Mouse (Mus musculus) embryonic fibroblast, embryonic 13.5 days (primary cell): ENCODE data around the gene Lyrm9.

Experiments
- CTCF ChIP-seq: IDR thresholded peaks from 2 replicates; pipeline ENCODE4 v1.5.1; 2011; ENCODE audit warnings: mild to moderate bottlenecking, control low read depth, low read length, moderate library complexity, borderline replicate concordance; ENCODE audit not compliant: insufficient read depth
- POLR2A ChIP-seq: IDR thresholded peaks from 2 replicates; pipeline ENCODE4 v1.6.1; 2011; ENCODE audit warnings: low read depth, mild to moderate bottlenecking, control low read depth, low read length, moderate library complexity

DNA sequence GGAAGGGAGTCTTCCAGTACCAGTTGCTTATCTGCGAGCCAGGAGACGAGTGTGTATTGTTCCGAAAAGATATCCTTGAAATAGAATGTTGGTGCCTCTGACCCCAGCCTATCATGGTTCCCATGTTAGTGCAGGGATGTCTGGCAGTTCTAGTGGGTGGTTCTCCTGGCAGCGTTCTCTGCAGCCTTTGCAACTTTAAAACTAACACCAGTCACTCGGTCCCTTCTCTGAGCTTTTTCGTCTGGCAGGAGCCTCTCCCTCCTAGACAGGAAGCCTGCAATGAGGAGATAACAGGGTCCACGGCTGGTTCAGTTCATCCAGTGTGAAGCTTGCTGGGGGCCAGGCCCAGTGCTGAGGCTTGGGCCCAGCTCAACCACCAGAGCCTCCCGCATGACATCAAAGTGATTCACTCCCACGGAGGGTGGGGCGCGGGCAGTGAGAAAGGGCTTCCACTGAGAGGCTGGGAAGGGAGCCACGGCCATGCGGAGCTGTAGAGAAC, 6.5 kb downstream of the Lyrm9 start:
- TF ChIP-seq CTCF (no peak), POLR2A (no peak)
